Mouse (Mus musculus) limb, embryonic 10.5 days (tissue): Measurements from ENCODE around the gene Pigyl. TPM values are rescaled to one million over a fixed set of nuclear protein-coding genes. Genes with fewer than 3 reads are reported as not detected.
A peak's percentile ranks its signal among the peaks of the same experiment; 100 is the strongest.

Experiments
- DNase-seq: peaks from one replicate; pipeline ENCODE4 v3.0.0-alpha.2; 2017; ENCODE audit warnings: low spot score
- H3K27ac ChIP-seq: fragments of 300-500 bp; sonication (generic); 2 replicates; pipeline ENCODE4 v1.5.1; 2016; ENCODE audit warnings: mild to moderate bottlenecking
- H3K27me3 ChIP-seq: fragments of 300-500 bp; sonication (generic); 2 replicates; pipeline ENCODE4 v1.6.1; 2016; ENCODE audit warnings: low read depth, mild to moderate bottlenecking; ENCODE audit not compliant: poor library complexity, severe bottlenecking
- H3K36me3 ChIP-seq: fragments of 300-500 bp; sonication (generic); 2 replicates; pipeline ENCODE4 v1.6.1; 2016; ENCODE audit warnings: mild to moderate bottlenecking, moderate library complexity
- H3K4me1 ChIP-seq: fragments of 300-500 bp; sonication (generic); 2 replicates; pipeline ENCODE4 v1.6.1; 2016
- H3K4me3 ChIP-seq: fragments of 300-500 bp; sonication (generic); 2 replicates; pipeline ENCODE4 v1.5.1; 2016; ENCODE audit warnings: mild to moderate bottlenecking, moderate library complexity
- H3K9me3 ChIP-seq: fragments of 300-500 bp; sonication (generic); replicated peaks from 2 replicates; pipeline ENCODE4 v1.6.1; 2016; ENCODE audit warnings: mild to moderate bottlenecking
- whole genome bisulfite sequencing: fragments of 180-500 bp; shearing (Covaris S2); methylation state at CpG from one replicate; pipeline ENCODE4 v1.1.7; 2016; 5-methylcytosine and 5-hydroxymethylcytosine counted together
- polyA plus RNA-seq: library from polyadenylated mRNA; unstranded; fragments of >200 nt; fragmentation: Nextera tagmentation; extraction: Ambion mirVana; gene quantifications from 2 replicates; pipeline ENCODE4 v1.2.1, GENCODE M21; 2016

The Pigyl gene
- 47.1 and 47.3 TPM in 2 replicates for polyA plus RNA-seq

- H3K27ac ChIP-seq, result peak within 1 kb of the TSS; percentile 90
- WGBS, result under 1% methylated on average over 65 of the region's 65 CpGs
- H3K27me3 ChIP-seq, result peaks cover 16% of the 10 kb centered on the region
- H3K4me3 ChIP-seq, result peak within 1 kb of the TSS; percentile 69
- no peaks in the 10 kb centered on the region for H3K9me3 ChIP-seq
- peaks cover 10% of the 10 kb centered on the region for H3K36me3 ChIP-seq
- peaks cover 18% of the 10 kb centered on the region for H3K4me1 ChIP-seq
- peak; percentile 98 for DNase-seq
These were observed at the start of gene Pigyl for GRCm38 (mm10) chr9:22156497-22157245. Gene Pigyl, plus strand, starts transcription at chr9:22156846.

DNA sequence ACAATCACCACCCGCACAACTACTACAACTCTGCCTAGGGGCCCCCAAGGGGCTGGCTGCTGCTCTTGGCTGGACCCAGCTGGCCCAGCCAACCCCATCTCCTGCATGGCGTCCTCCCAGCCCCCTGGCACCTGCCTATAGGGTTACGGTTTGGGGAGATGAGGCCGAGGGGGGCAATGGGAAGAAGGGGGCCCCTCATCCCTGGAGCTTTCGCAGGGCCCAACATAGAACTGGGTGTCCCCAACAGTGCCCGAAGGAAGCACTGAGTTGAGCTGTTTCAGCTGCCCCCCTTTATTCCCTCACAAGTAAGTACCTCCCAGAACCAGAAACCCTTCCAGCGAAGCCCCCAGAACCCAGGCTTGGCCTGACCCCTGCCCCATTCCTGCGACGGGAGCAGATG is 48.5 kb upstream of the Pigyl start:
- Histone ChIP-seq H3K9me3 (no peaks in the 10 kb centered on the region), H3K4me3 (no peak overlapping the region), H3K27me3 (no peaks in the 10 kb centered on the region), H3K4me1 (no peaks in the 10 kb centered on the region), H3K36me3 (peaks cover 42% of the 10 kb centered on the region), H3K27ac (no peak overlapping the region)
- WGBS, result 89% methylated on average over 9 of the region's 9 CpGs
- DNase-seq, result no peak

DNA sequence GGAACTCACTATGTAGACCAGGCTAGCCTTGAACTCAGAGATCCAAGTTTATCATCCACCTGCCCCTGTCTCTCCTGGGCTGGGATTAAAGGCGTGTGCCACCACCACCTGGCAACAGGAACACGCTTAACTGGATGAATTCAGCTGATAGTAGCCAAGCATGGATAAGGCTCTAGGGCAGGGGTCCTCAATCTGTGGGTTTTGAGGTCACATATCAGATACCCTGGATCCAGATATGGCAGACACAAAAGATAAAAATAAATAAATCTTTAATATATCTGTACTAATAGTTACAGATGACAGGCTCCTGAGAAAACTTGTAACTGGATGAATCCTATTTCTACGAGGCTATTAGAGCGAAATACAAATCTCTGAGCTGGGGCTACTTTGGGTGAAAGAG is 41.0 kb upstream of the Pigyl start:
- 92% methylated on average over 4 of the region's 4 CpGs for WGBS
- Histone ChIP-seq H3K4me3 (peak overlapping the region; percentile 84), H3K27ac (no peak overlapping the region)

DNA sequence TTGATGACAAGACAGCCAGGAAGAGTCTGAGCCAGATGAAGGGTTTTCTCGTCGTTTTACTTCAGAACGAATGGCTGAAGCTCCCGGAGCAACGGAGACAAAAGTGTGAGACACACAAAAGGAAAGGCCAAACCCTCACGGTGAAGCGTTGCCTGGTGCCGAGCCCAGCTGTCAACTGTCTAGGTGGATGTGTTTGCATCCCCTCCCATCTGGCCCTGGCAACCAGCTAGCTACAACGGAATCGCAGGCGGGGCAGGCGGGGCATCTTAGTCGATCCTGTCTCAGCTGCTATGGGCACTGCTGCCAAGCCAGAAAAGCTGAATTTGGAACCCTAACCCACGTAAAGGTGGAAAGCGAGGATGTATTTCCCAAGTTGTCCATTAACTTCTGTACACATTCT is 40.6 kb upstream of the Pigyl start:
- Histone ChIP-seq H3K27me3 (no peaks in the 10 kb centered on the region), H3K27ac (peak overlapping the region; percentile 91), H3K4me1 (peaks cover 20% of the 10 kb centered on the region), H3K36me3 (peaks cover 41% of the 10 kb centered on the region), H3K9me3 (no peaks in the 10 kb centered on the region), H3K4me3 (peak overlapping the region; percentile 84)
- 38% methylated on average over 15 of the region's 15 CpGs for WGBS
- DNase-seq, result no peak

More for the DNA sequence above, 41.0 kb upstream of the Pigyl start:
- no peak for DNase-seq
- Histone ChIP-seq H3K36me3 (peaks cover 46% of the 10 kb centered on the region), H3K4me1 (peaks cover 20% of the 10 kb centered on the region), H3K27me3 (no peaks in the 10 kb centered on the region), H3K9me3 (no peaks in the 10 kb centered on the region)

DNA sequence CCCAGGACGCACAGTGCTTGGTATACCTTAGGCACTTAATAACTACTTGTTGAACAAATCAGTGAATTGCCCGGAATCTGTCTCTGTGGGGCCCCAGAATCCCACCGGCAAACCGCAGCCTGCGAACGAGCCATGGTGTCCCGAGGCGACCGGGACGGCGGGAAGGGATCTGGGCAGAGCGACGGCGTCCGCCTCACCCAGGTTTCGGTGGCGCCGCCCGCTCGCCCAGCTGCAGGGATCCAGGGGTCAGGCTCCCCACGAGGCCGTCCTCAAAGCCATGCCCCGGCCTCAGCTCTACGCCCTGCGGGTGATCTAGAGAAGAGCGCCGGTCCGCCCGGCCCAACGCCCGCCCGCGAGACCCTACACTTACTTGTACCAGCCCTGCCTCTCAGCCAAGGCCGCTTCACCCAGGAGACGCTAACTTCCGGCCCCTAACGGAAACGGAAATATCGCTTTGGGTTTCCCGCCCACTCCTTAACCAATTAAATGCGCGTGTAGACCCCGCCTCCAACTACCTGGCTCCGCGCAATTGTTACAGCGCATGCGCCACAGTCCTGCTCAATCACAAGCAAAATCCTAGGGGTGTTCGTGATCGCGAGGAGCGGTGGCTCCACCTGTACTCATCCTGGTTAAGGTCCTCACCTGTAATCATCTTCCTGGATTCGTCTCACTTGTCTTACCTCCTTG is 39.8 kb upstream of the Pigyl start, which contains the start of gene Elof1:
Elof1 (minus strand) TSS at position 433 of the 687 bp plus-strand sequence.
- under 1% methylated on average over 52 of the region's 52 CpGs for WGBS

GRCm38 (mm10) chr9:22117754-22118456 is 38.7 kb upstream of the Pigyl start:
- DNase-seq, result no peak
- H3K36me3 ChIP-seq, result peaks cover 23% of the 10 kb centered on the region

More for the DNA sequence above, 39.8 kb upstream of the Pigyl start, which contains the start of gene Elof1:
- Histone ChIP-seq H3K4me3 (peak within 1 kb of the TSS; percentile 84), H3K9me3 (no peaks in the 10 kb centered on the region), H3K27ac (peak within 1 kb of the TSS; percentile 91), H3K4me1 (peaks cover 20% of the 10 kb centered on the region), H3K27me3 (no peaks in the 10 kb centered on the region), H3K36me3 (peaks cover 33% of the 10 kb centered on the region)
- DNase-seq, result peak; percentile 95

DNA sequence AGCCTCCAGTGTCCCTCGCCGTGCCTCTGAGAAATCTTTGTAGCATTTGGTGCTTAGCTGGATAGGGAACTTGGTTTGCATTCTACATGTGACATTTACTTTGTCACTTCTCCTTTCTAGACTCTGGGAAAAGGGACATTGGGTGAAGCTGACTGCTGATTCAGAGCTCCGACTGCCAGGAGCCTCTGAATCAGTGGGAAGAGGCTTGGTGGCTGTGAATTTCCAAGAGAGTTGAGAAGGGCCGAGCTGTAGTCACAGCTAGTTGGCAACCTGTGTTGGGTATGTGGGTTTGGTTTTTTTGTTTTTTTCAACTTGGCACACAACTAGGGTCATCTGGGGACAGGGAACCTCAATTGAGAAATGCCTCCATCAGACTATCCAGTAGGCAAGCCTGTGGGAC is 37.1 kb upstream of the Pigyl start:
- Histone ChIP-seq H3K27ac (no peak overlapping the region), H3K9me3 (no peaks in the 10 kb centered on the region), H3K27me3 (no peaks in the 10 kb centered on the region), H3K4me3 (no peak overlapping the region), H3K4me1 (peaks cover 20% of the 10 kb centered on the region), H3K36me3 (peaks cover 7% of the 10 kb centered on the region)
- DNase-seq, result no peak
- 92% methylated on average over 4 of the region's 4 CpGs for WGBS

More at GRCm38 (mm10) chr9:22117754-22118456, 38.7 kb upstream of the Pigyl start:
- Histone ChIP-seq H3K27ac (peak overlapping the region; percentile 91; the same call in 1 of the 2 replicates), H3K27me3 (no peaks in the 10 kb centered on the region), H3K4me1 (peaks cover 20% of the 10 kb centered on the region), H3K9me3 (no peaks in the 10 kb centered on the region), H3K4me3 (peak overlapping the region; percentile 84)
- WGBS, result 46% methylated on average over 10 of the region's 10 CpGs

GRCm38 (mm10) chr9:22121545-22121944 is 35.1 kb upstream of the Pigyl start:
- Histone ChIP-seq H3K27me3 (no peaks in the 10 kb centered on the region), H3K9me3 (no peaks in the 10 kb centered on the region), H3K4me1 (peaks cover 10% of the 10 kb centered on the region), H3K27ac (no peak overlapping the region), H3K4me3 (no peak overlapping the region), H3K36me3 (no peaks in the 10 kb centered on the region)
- no peak for DNase-seq

GRCm38 (mm10) chr9:22122005-22122404 is 34.6 kb upstream of the Pigyl start:
- Histone ChIP-seq H3K36me3 (no peaks in the 10 kb centered on the region), H3K27me3 (no peaks in the 10 kb centered on the region), H3K27ac (no peak overlapping the region), H3K4me3 (no peak overlapping the region), H3K9me3 (no peaks in the 10 kb centered on the region), H3K4me1 (peaks cover 10% of the 10 kb centered on the region)
- 74% methylated on average over 3 of the region's 3 CpGs for WGBS
- no peak for DNase-seq

GRCm38 (mm10) chr9:22123069-22123609 is 33.5 kb upstream of the Pigyl start:
- WGBS, result 87% methylated on average over 7 of the region's 7 CpGs
- Histone ChIP-seq H3K27ac (no peak overlapping the region), H3K36me3 (no peaks in the 10 kb centered on the region), H3K4me1 (no peaks in the 10 kb centered on the region), H3K9me3 (no peaks in the 10 kb centered on the region), H3K4me3 (no peak overlapping the region), H3K27me3 (no peaks in the 10 kb centered on the region)
- no peak for DNase-seq

GRCm38 (mm10) chr9:22124169-22124568 is 32.5 kb upstream of the Pigyl start:
- no peaks in the 10 kb centered on the region for H3K36me3 ChIP-seq
- H3K4me3 ChIP-seq, result no peak overlapping the region
- no peaks in the 10 kb centered on the region for H3K9me3 ChIP-seq
- H3K27ac ChIP-seq, result no peak overlapping the region
- H3K27me3 ChIP-seq, result no peaks in the 10 kb centered on the region
- no peaks in the 10 kb centered on the region for H3K4me1 ChIP-seq
- WGBS, result 87% methylated on average over 3 of the region's 3 CpGs
- DNase-seq, result no peak

GRCm38 (mm10) chr9:22125246-22126027 is 31.2 kb upstream of the Pigyl start:
- Histone ChIP-seq H3K4me1 (peaks cover 2% of the 10 kb centered on the region; the same call in 1 of the 2 replicates), H3K27me3 (peaks cover 6% of the 10 kb centered on the region; the same call in 1 of the 2 replicates), H3K4me3 (no peak overlapping the region), H3K9me3 (no peaks in the 10 kb centered on the region), H3K36me3 (no peaks in the 10 kb centered on the region), H3K27ac (no peak overlapping the region)
- DNase-seq, result no peak
- 89% methylated on average over 15 of the region's 15 CpGs for WGBS
